Mouse (Mus musculus) intestine, embryonic 15.5 days (tissue): ENCODE measurements around the gene Slc18a2. TPM values are rescaled to one million over a fixed set of nuclear protein-coding genes. Genes with fewer than 3 reads are reported as not detected.

Experiments used
- ATAC-seq: fragments of 200-750 bp; cut with Nextera tagmentation; 2 replicates; pipeline ENCODE4 v1.8.0; 2017; ENCODE audit warnings: moderate TSS enrichment, moderate library complexity
- H3K27ac ChIP-seq: fragments of 300-500 bp; sonication (generic); 2 replicates; pipeline ENCODE4 v1.5.1; 2015; ENCODE audit warnings: mild to moderate bottlenecking, inconsistent platforms
- H3K27me3 ChIP-seq: fragments of 300-500 bp; sonication (generic); replicated peaks from 2 replicates; pipeline ENCODE4 v1.6.1; 2015; ENCODE audit warnings: inconsistent platforms
- H3K36me3 ChIP-seq: fragments of 300-500 bp; sonication (generic); 2 replicates; pipeline ENCODE4 v1.6.1; 2015; ENCODE audit warnings: inconsistent platforms
- H3K4me1 ChIP-seq: fragments of 300-500 bp; sonication (generic); replicated peaks from 2 replicates; pipeline ENCODE4 v1.6.1; 2015; ENCODE audit warnings: inconsistent platforms
- H3K4me2 ChIP-seq: fragments of 300-500 bp; sonication (generic); replicated peaks from 2 replicates; pipeline ENCODE4 v1.6.1; 2015; ENCODE audit warnings: mild to moderate bottlenecking, inconsistent platforms
- H3K4me3 ChIP-seq: fragments of 300-500 bp; sonication (generic); replicated peaks from 2 replicates; pipeline ENCODE4 v1.5.1; 2015; ENCODE audit warnings: inconsistent platforms
- H3K9ac ChIP-seq: fragments of 300-500 bp; sonication (generic); 2 replicates; pipeline ENCODE4 v1.6.1; 2015; ENCODE audit warnings: inconsistent platforms
- H3K9me3 ChIP-seq: fragments of 300-500 bp; sonication (generic); 2 replicates; pipeline ENCODE4 v1.6.1; 2016; ENCODE audit warnings: inconsistent platforms
- WGBS: fragments of 180-500 bp; shearing (Covaris S2); methylation state at CpG from one replicate; pipeline ENCODE4 v1.1.7; 2015; 5-methylcytosine and 5-hydroxymethylcytosine counted together
- polyA plus RNA-seq: library from polyadenylated mRNA; unstranded; fragments of >200 nt; fragmentation: Nextera tagmentation; extraction: Ambion mirVana; gene quantifications from 2 replicates; pipeline ENCODE4 v1.2.1, GENCODE M21; 2015

Slc18a2 gene
- polyA plus RNA-seq, 1 experiment from 2014 or later: 10.3 TPM

GRCm38 (mm10) chr19:59289042-59289441, 28.3 kb downstream of the Slc18a2 start:
- Histone ChIP-seq H3K27ac (no peak overlapping the region), H3K4me1 (no peaks in the 10 kb centered on the region), H3K36me3 (no peaks in the 10 kb centered on the region), H3K27me3 (no peaks in the 10 kb centered on the region), H3K4me2 (no peak overlapping the region), H3K4me3 (no peak overlapping the region), H3K9me3 (no peaks in the 10 kb centered on the region), H3K9ac (no peak overlapping the region)
- no peak for ATAC-seq

GRCm38 (mm10) chr19:59289811-59290210, 29.1 kb downstream of the Slc18a2 start:
- 79% methylated on average over 6 of the region's 6 CpGs for WGBS
- no peaks in the 10 kb centered on the region for H3K27me3 ChIP-seq
- no peak for ATAC-seq

GRCm38 (mm10) chr19:59292183-59292839, 31.6 kb downstream of the Slc18a2 start:
- H3K36me3 ChIP-seq: no peaks in the 10 kb centered on the region
- H3K4me1 ChIP-seq: no peaks in the 10 kb centered on the region
- H3K27me3 ChIP-seq: no peaks in the 10 kb centered on the region
- H3K9me3 ChIP-seq: no peaks in the 10 kb centered on the region
- no peak overlapping the region for H3K9ac ChIP-seq
- H3K27ac ChIP-seq: no peak overlapping the region
- H3K4me3 ChIP-seq: no peak overlapping the region
- ATAC-seq: no peak
- H3K4me2 ChIP-seq: no peak overlapping the region
- 77% methylated on average over 5 of the region's 5 CpGs for WGBS

More at GRCm38 (mm10) chr19:59289811-59290210, 29.1 kb downstream of the Slc18a2 start:
- Histone ChIP-seq H3K36me3 (no peaks in the 10 kb centered on the region), H3K9me3 (no peaks in the 10 kb centered on the region), H3K27ac (no peak overlapping the region), H3K4me2 (no peak overlapping the region), H3K4me1 (no peaks in the 10 kb centered on the region), H3K9ac (no peak overlapping the region), H3K4me3 (no peak overlapping the region)

- Histone ChIP-seq H3K4me2 (no peak overlapping the region), H3K36me3 (no peaks in the 10 kb centered on the region), H3K9ac (no peak overlapping the region), H3K27ac (no peak overlapping the region), H3K9me3 (no peaks in the 10 kb centered on the region), H3K4me1 (no peaks in the 10 kb centered on the region), H3K4me3 (no peak overlapping the region), H3K27me3 (no peaks in the 10 kb centered on the region)
- ATAC-seq: no peak
Observed at GRCm38 (mm10) chr19:59315308-59315707, 54.6 kb downstream of the Slc18a2 start.

GRCm38 (mm10) chr19:59316571-59316970, 55.9 kb downstream of the Slc18a2 start:
- no peak for ATAC-seq
- H3K9ac ChIP-seq: no peak overlapping the region
- no peak overlapping the region for H3K27ac ChIP-seq
- H3K4me2 ChIP-seq: no peak overlapping the region
- H3K4me3 ChIP-seq: no peak overlapping the region
- no peaks in the 10 kb centered on the region for H3K9me3 ChIP-seq
- H3K4me1 ChIP-seq: no peaks in the 10 kb centered on the region
- no peaks in the 10 kb centered on the region for H3K36me3 ChIP-seq
- H3K27me3 ChIP-seq: no peaks in the 10 kb centered on the region

- Histone ChIP-seq H3K4me2 (no peak within 1 kb of the TSS), H3K36me3 (no peaks in the 10 kb centered on the region), H3K27ac (no peak within 1 kb of the TSS), H3K4me3 (no peak within 1 kb of the TSS), H3K27me3 (no peaks in the 10 kb centered on the region), H3K4me1 (no peaks in the 10 kb centered on the region), H3K9me3 (no peaks in the 10 kb centered on the region), H3K9ac (no peak within 1 kb of the TSS)
- no peak for ATAC-seq
- 98% methylated on average over 14 of the region's 14 CpGs for WGBS
Observed at GRCm38 (mm10) chr19:59321990-59322389, 61.3 kb downstream of the Slc18a2 start, which contains the start of gene Rps12-ps3. TSS of gene Rps12-ps3 (plus strand) at chr19:59322290.

GRCm38 (mm10) chr19:59330816-59331225, 70.1 kb downstream of the Slc18a2 start:
- Histone ChIP-seq H3K4me3 (no peak overlapping the region), H3K9me3 (no peaks in the 10 kb centered on the region), H3K27me3 (no peaks in the 10 kb centered on the region), H3K4me2 (no peak overlapping the region), H3K36me3 (no peaks in the 10 kb centered on the region), H3K4me1 (no peaks in the 10 kb centered on the region), H3K9ac (no peak overlapping the region), H3K27ac (no peak overlapping the region)
- ATAC-seq: no peak

GRCm38 (mm10) chr19:59336655-59337054, 76.0 kb downstream of the Slc18a2 start:
- ATAC-seq: no peak
- no peaks in the 10 kb centered on the region for H3K9me3 ChIP-seq
- WGBS: 91% methylated on average over 1 of the region's 1 CpGs

GRCm38 (mm10) chr19:59337872-59338681, 77.4 kb downstream of the Slc18a2 start:
- H3K4me1 ChIP-seq: 0 out of 2 replicates have a peak, but pooled peaks cover 2% of the 10 kb centered on the region
- H3K9ac ChIP-seq: no peak overlapping the region
- no peak overlapping the region for H3K27ac ChIP-seq
- no peaks in the 10 kb centered on the region for H3K36me3 ChIP-seq
- 80% methylated on average over 3 of the region's 3 CpGs for WGBS
- ATAC-seq: no peak
- no peak overlapping the region for H3K4me3 ChIP-seq
- no peaks in the 10 kb centered on the region for H3K9me3 ChIP-seq
- H3K27me3 ChIP-seq: no peaks in the 10 kb centered on the region
- no peak overlapping the region for H3K4me2 ChIP-seq

More at GRCm38 (mm10) chr19:59336655-59337054, 76.0 kb downstream of the Slc18a2 start:
- H3K9ac ChIP-seq: no peak overlapping the region
- H3K4me2 ChIP-seq: no peak overlapping the region
- no peak overlapping the region for H3K27ac ChIP-seq
- no peak overlapping the region for H3K4me3 ChIP-seq
- H3K4me1 ChIP-seq: no peaks in the 10 kb centered on the region
- no peaks in the 10 kb centered on the region for H3K27me3 ChIP-seq
- H3K36me3 ChIP-seq: no peaks in the 10 kb centered on the region

- H3K27me3 ChIP-seq: no peaks in the 10 kb centered on the region
- no peak for ATAC-seq
- H3K36me3 ChIP-seq: no peaks in the 10 kb centered on the region
- H3K9me3 ChIP-seq: no peaks in the 10 kb centered on the region
- WGBS: 79% methylated on average over 3 of the region's 3 CpGs
- no peak overlapping the region for H3K27ac ChIP-seq
- no peak overlapping the region for H3K4me3 ChIP-seq
- H3K9ac ChIP-seq: no peak overlapping the region
- H3K4me2 ChIP-seq: no peak overlapping the region
- H3K4me1 ChIP-seq: 0 out of 2 replicates have a peak, but pooled peaks cover 7% of the 10 kb centered on the region
Observed at GRCm38 (mm10) chr19:59339908-59340307, 79.2 kb downstream of the Slc18a2 start.

GRCm38 (mm10) chr19:59342964-59343363, 82.3 kb downstream of the Slc18a2 start:
- H3K4me2 ChIP-seq: peak overlapping the region; percentile 95
- peak overlapping the region; percentile 97 for H3K4me3 ChIP-seq
- 0 out of 2 replicates have a peak overlapping the region, but pooled peaks have one; percentile 5 for H3K9ac ChIP-seq
- no peaks in the 10 kb centered on the region for H3K9me3 ChIP-seq
- no peaks in the 10 kb centered on the region for H3K27me3 ChIP-seq
- H3K27ac ChIP-seq: no peak overlapping the region
- 22% methylated on average over 2 of the region's 2 CpGs for WGBS
- no peaks in the 10 kb centered on the region for H3K36me3 ChIP-seq
- no peak for ATAC-seq
- 0 out of 2 replicates have a peak, but pooled peaks cover 7% of the 10 kb centered on the region for H3K4me1 ChIP-seq

GRCm38 (mm10) chr19:59344304-59344711, 83.6 kb downstream of the Slc18a2 start:
- peak overlapping the region; percentile 97 for H3K4me3 ChIP-seq
- H3K27ac ChIP-seq: peak overlapping the region; percentile 92; the same call in 1 of the 2 replicates
- peak overlapping the region; percentile 90 for H3K9ac ChIP-seq
- H3K9me3 ChIP-seq: no peaks in the 10 kb centered on the region
- peak; percentile 14 for ATAC-seq
- 0 out of 2 replicates have a peak, but pooled peaks cover 7% of the 10 kb centered on the region for H3K4me1 ChIP-seq
- under 1% methylated on average over 14 of the region's 14 CpGs for WGBS
- H3K36me3 ChIP-seq: no peaks in the 10 kb centered on the region
- peak overlapping the region; percentile 95 for H3K4me2 ChIP-seq
- H3K27me3 ChIP-seq: no peaks in the 10 kb centered on the region
